Mouse (Mus musculus): ENCODE results near the gene Eddm3b.

DNA sequence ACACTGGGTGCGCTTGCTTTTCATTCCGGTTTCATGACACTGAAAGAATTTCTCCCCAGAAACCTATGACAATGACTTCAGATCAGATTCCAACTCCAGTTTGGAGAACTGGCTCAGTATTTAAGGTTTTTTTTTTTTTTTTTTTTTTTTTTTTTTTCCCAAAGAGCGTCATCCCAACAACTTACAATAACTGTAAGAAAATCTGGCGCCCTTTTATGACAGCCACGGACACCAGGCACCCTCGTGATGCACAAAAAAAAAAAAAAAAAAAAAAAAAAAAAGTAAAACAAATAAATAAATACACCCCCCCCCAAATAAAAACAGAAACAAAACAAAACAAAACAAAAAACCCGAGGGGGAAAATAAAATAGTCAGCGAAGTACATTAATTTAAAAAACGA is 26.5 kb upstream of the Eddm3b start:
- TF ChIP-seq CTCF (IDR thresholded peaks at IDR 0.05; ENCODE audit: low read depth, low read length) (no peak), EP300 (IDR thresholded peaks at IDR 0.05; ENCODE audit: insufficient read depth, low read depth, low read length) (no peak)
